Mouse (Mus musculus) spleen, adult 2 months (tissue): Measurements from ENCODE around the gene Sfta2. TPM values are rescaled to one million over a fixed set of nuclear protein-coding genes. Genes with fewer than 3 reads are reported as not detected.

Experiments
- DNase-seq, 2 experiments: peaks; one replicate each; pipeline versions ENCODE4 v3.0.0 to v3.0.0-alpha.2; 2012 to 2021; ENCODE audit warnings: low spot score in 2 of 2, low read depth in 1 of 2
- H3K27ac ChIP-seq: fragments of 200-500 bp; 2 replicates; pipeline ENCODE4 v1.5.1; 2012; ENCODE audit warnings: low read length, inconsistent platforms; ENCODE audit not compliant: insufficient read depth
- H3K27me3 ChIP-seq: fragments of 200-500 bp; 2 replicates; pipeline ENCODE4 v1.6.1; 2012; ENCODE audit warnings: mild to moderate bottlenecking, moderate library complexity, low read length, inconsistent platforms; ENCODE audit not compliant: control insufficient read depth, insufficient read depth
- H3K36me3 ChIP-seq: fragments of 200-500 bp; 2 replicates; pipeline ENCODE4 v1.6.1; 2012; ENCODE audit warnings: mild to moderate bottlenecking, low read length, inconsistent platforms; ENCODE audit not compliant: control insufficient read depth, insufficient read depth
- H3K4me1 ChIP-seq: fragments of 200-500 bp; 2 replicates; pipeline ENCODE4 v1.6.1; 2011; ENCODE audit warnings: inconsistent platforms; ENCODE audit not compliant: control insufficient read depth, insufficient read depth, insufficient read length
- H3K4me3 ChIP-seq: fragments of 200-500 bp; 2 replicates; pipeline ENCODE4 v1.5.1; 2011; ENCODE audit warnings: mild to moderate bottlenecking, inconsistent platforms; ENCODE audit not compliant: insufficient read depth, insufficient read length; ENCODE audit errors: extremely low read depth
- CTCF ChIP-seq: fragments of 200-500 bp; IDR thresholded peaks from 2 replicates; pipeline ENCODE4 v1.5.1; 2011; ENCODE audit warnings: mild to moderate bottlenecking, inconsistent platforms; ENCODE audit not compliant: insufficient read depth, insufficient read length, insufficient replicate concordance; ENCODE audit errors: extremely low read depth
- POLR2A ChIP-seq: fragments of 200-500 bp; IDR thresholded peaks from 2 replicates; pipeline ENCODE4 v1.6.1; 2011; ENCODE audit warnings: low read depth, low read length, inconsistent platforms
- WGBS: fragments of 180-500 bp; shearing (Covaris S2); methylation state at CpG from one replicate; pipeline ENCODE4 v1.1.7; 2018; 5-methylcytosine and 5-hydroxymethylcytosine counted together
- polyA plus RNA-seq: library from polyadenylated mRNA; depleted of rRNA; stranded (reverse); fragments of >200 nt; gene quantifications from 2 replicates; pipeline ENCODE4 v1.2.3, GENCODE M21; 2012

Sfta2 gene
- polyA plus RNA-seq, 1 experiment, result not detected

DNA sequence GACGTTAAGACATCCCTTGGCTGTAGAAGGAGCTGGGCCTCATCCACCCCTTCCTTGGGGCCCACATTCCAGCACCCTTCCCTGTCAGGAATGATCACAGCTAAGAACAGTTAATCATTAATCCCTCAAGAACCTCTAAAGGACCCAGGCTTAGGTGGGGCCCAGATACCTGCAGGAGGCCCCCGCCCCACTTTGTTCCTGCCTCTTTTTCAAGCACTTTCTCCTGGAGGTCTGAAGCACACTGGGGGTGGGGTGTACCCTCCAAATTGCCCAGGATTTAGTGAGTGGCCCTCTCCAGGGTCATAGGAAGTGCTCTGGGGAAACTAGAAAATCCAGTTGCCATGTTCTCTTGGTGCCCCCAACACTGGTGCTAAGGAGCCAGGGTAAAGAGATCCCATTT lies 48.1 kb downstream of the Sfta2 start:
- 78% methylated on average over 2 of the region's 2 CpGs for WGBS
- Histone ChIP-seq H3K27me3 (no peaks in the 10 kb centered on the region), H3K4me3 (no peak overlapping the region), H3K36me3 (no peaks in the 10 kb centered on the region), H3K4me1 (no peaks in the 10 kb centered on the region), H3K27ac (no peak overlapping the region)
- TF ChIP-seq CTCF (no peak), POLR2A (no peak)
- DNase-seq, result no peak

DNA sequence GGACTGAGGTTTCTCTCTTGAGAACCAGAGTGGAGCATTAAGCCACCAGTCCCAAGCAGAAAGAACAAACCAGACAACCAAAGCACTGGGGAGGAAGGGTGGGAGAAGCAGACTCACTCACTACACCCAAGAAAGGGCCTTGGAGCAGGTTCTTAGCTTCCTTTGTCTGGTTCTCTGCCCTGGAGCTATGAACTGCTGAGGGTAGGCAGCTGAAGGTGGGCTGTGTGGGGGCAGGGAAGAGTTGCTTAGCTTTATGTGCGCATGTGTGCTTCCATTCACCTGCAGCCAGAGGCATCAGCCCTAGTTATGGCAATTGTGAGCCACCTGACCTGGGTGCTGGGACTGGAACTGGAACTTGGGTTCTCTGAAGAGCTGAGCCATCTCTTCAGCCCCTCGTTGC lies 51.7 kb downstream of the Sfta2 start:
- no peak overlapping the region for H3K27ac ChIP-seq
- peaks cover 19% of the 10 kb centered on the region for H3K36me3 ChIP-seq
- H3K27me3 ChIP-seq, result no peaks in the 10 kb centered on the region
- DNase-seq, result no peak
- TF ChIP-seq POLR2A, result no peak
- no peak for TF ChIP-seq CTCF
- no peak overlapping the region for H3K4me3 ChIP-seq
- 83% methylated on average over 2 of the region's 2 CpGs for WGBS
- no peaks in the 10 kb centered on the region for H3K4me1 ChIP-seq

GRCm38 (mm10) chr17:35665957-35666515 lies 64.7 kb downstream of the Sfta2 start:
- peak; percentile 18 to 31 for DNase-seq
- no peak for TF ChIP-seq POLR2A
- TF ChIP-seq CTCF, result peak; percentile 27; the same call in 1 of the 2 replicates
- H3K36me3 ChIP-seq, result peaks cover 13% of the 10 kb centered on the region
- H3K27ac ChIP-seq, result no peak overlapping the region
- 0 out of 2 replicates have a peak, but pooled peaks cover 2% of the 10 kb centered on the region for H3K4me1 ChIP-seq
- WGBS, result 79% methylated on average over 17 of the region's 17 CpGs
- no peak overlapping the region for H3K4me3 ChIP-seq
- no peaks in the 10 kb centered on the region for H3K27me3 ChIP-seq

DNA sequence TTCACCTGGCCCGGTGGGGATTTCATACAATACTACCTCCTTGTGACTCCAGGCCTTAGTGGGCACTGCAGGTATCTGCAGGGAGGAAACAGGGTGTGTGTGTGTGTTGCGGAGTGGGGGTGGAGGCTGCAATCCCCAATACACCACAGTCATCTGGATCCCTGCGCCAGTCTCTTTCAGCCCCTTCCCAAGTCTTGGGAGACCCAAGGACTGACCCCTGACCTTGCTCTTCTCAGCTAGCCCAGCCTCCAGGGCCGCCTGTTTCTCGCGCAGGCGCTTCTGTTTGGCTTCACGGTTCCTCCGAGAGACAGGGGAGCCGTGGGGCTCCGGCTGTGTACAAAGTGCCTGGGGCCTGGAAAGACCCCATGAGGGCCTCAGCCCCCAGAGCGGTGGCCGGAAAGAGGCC lies 65.5 kb downstream of the Sfta2 start:
- 3% methylated on average over 13 of the region's 13 CpGs for WGBS
- DNase-seq, result no peak
- TF ChIP-seq CTCF (no peak), POLR2A (no peak)
- Histone ChIP-seq H3K4me3 (peak overlapping the region; percentile 74), H3K36me3 (peaks cover 6% of the 10 kb centered on the region), H3K4me1 (0 out of 2 replicates have a peak, but pooled peaks cover 2% of the 10 kb centered on the region), H3K27me3 (no peaks in the 10 kb centered on the region), H3K27ac (peak overlapping the region; percentile 51)

GRCm38 (mm10) chr17:35667334-35668065 lies 66.2 kb downstream of the Sfta2 start, which contains the start of gene Vars2:
Gene Vars2 (minus strand): TSS chr17:35667592.
- H3K36me3 ChIP-seq, result peaks cover 6% of the 10 kb centered on the region
- no peaks in the 10 kb centered on the region for H3K27me3 ChIP-seq
- H3K4me3 ChIP-seq, result peak within 1 kb of the TSS; percentile 74
- peak; percentile 86 to 94 for DNase-seq
- H3K27ac ChIP-seq, result peak within 1 kb of the TSS; percentile 71
- H3K4me1 ChIP-seq, result 0 out of 2 replicates have a peak, but pooled peaks cover 2% of the 10 kb centered on the region
- WGBS, result under 1% methylated on average over 61 of the region's 61 CpGs
- TF ChIP-seq POLR2A (peak; percentile 57), CTCF (no peak)

DNA sequence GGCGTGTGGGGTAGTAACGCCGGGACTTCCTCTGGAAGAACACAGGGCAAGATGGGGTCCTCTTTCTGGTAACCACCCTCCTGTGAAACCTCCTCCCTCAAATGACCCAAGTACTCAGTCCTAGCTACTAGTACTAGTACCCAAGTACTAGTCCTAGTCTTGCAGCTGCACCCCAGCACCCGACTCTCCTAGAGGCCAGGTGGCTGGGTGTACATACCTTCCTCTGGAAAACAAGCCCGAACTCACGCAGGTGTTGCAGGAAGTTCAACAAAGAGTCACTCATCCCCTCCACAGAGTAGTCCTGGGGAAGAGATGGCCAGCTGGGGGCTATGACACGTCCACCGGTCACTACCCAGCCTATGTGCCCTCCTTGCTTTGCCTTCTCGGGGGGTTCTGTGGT lies 68.4 kb downstream of the Sfta2 start:
- H3K4me1 ChIP-seq, result peaks cover 7% of the 10 kb centered on the region; the same call in 1 of the 2 replicates
- 96% methylated on average over 9 of the region's 9 CpGs for whole genome bisulfite sequencing
- no peak for DNase-seq

More for the DNA sequence above, 68.4 kb downstream of the Sfta2 start:
- TF ChIP-seq POLR2A (no peak), CTCF (no peak)
- H3K4me3 ChIP-seq, result no peak overlapping the region
- H3K27me3 ChIP-seq, result no peaks in the 10 kb centered on the region
- no peaks in the 10 kb centered on the region for H3K36me3 ChIP-seq
- H3K27ac ChIP-seq, result no peak overlapping the region
